Comparison of ENCODE assay signal across 9 mouse cellular contexts in genomic region chr7:24611709-24612108, GRCm38 (mm10). TPM values are rescaled to one million over a fixed set of nuclear protein-coding genes. Genes with fewer than 3 reads are reported as not detected.
DNase-seq lines count a peak whose midpoint lies in the region; ATAC-seq and TF ChIP-seq lines count a peak whose summit lies in the region.
"Had no signal": no experiment of that assay in that cellular context is flagged by ENCODE, and none has a peak within 500 bp of the region (broad histone marks: within the 10 kb centered on the region; RNA-seq: fewer than 3 reads in every experiment).

No protein-coding gene starts in this region.

- no peaks in the 10 kb centered on the region for H3K36me3 ChIP-seq in embryonic facial prominence, embryonic 14.5 days (ENCODE audit: control insufficient read depth, insufficient read depth, low read length)
- H3K36me3 ChIP-seq in hindbrain, postnatal 0 days (ENCODE audit: insufficient read depth, low read length), result no peaks in the 10 kb centered on the region
- no peaks in the 10 kb centered on the region for H3K36me3 ChIP-seq in midbrain, postnatal 0 days (ENCODE audit: insufficient read depth, low read length)

- TF ChIP-seq CTCF in lung, adult 2 months (IDR thresholded peaks at IDR 0.05; ENCODE audit: insufficient read depth, low read length), result no peak
- no peak for TF ChIP-seq CTCF in hindbrain, postnatal 0 days (IDR thresholded peaks at IDR 0.05; ENCODE audit: low read depth)
- TF ChIP-seq CTCF in midbrain, postnatal 0 days (IDR thresholded peaks at IDR 0.05), result no peak

- H3K9me3 ChIP-seq in embryonic facial prominence, embryonic 14.5 days (ENCODE audit: control insufficient read depth, low read length), result no peaks in the 10 kb centered on the region
- no peaks in the 10 kb centered on the region for H3K9me3 ChIP-seq in hindbrain, postnatal 0 days (ENCODE audit: low read length)
- no peaks in the 10 kb centered on the region for H3K9me3 ChIP-seq in midbrain, postnatal 0 days (ENCODE audit: low read length)

- ATAC-seq in embryonic facial prominence, embryonic 14.5 days (ENCODE audit: low read depth), result no peak
- no peak for ATAC-seq in hindbrain, postnatal 0 days
- no peak for ATAC-seq in midbrain, postnatal 0 days (ENCODE audit: low FRiP score)
- ATAC-seq in activated CD4-positive, CD25-positive, alpha-beta regulatory T cell, adult 4 months, result no peak

- 15% methylated on average over 7 of the region's 7 CpGs for WGBS in lung, adult 2 months
- 15% methylated on average over 7 of the region's 7 CpGs for WGBS in embryonic facial prominence, embryonic 14.5 days
- WGBS in hindbrain, postnatal 0 days, result 18% methylated on average over 7 of the region's 7 CpGs
- WGBS in midbrain, postnatal 0 days, result 17% methylated on average over 7 of the region's 7 CpGs

- no peaks in the 10 kb centered on the region for H3K4me1 ChIP-seq in lung, adult 2 months (ENCODE audit: control insufficient read depth, insufficient read depth, low read length)
- H3K4me1 ChIP-seq in embryonic facial prominence, embryonic 14.5 days (ENCODE audit: control insufficient read depth, insufficient read depth, low read length), result peaks cover 13% of the 10 kb centered on the region
- H3K4me1 ChIP-seq in hindbrain, postnatal 0 days (ENCODE audit: insufficient read depth, low read length), result peaks cover 10% of the 10 kb centered on the region; the same call in 1 of the 2 replicates
- no peaks in the 10 kb centered on the region for H3K4me1 ChIP-seq in midbrain, postnatal 0 days (ENCODE audit: insufficient read depth, low read length)

- H3K27ac ChIP-seq in embryonic facial prominence, embryonic 14.5 days (replicated peaks; ENCODE audit: low read depth, low read length), result no peak overlapping the region
- no peak overlapping the region for H3K27ac ChIP-seq in hindbrain, postnatal 0 days
- no peak overlapping the region for H3K27ac ChIP-seq in midbrain, postnatal 0 days (ENCODE audit: low read depth, low read length)

- DNase-seq in lung, adult 2 months, result no peak
- no peak for DNase-seq in lung, postnatal 14 days
- DNase-seq in embryonic facial prominence, embryonic 14.5 days (ENCODE audit: low spot score), result no peak
- DNase-seq in hindbrain, postnatal 0 days (ENCODE audit: low spot score), result no peak
- DNase-seq in midbrain, postnatal 0 days (ENCODE audit: low spot score), result no peak
- no peak for DNase-seq in urinary bladder, postnatal 4 days (ENCODE audit: low spot score in 2 of 2)
- DNase-seq in right cerebral cortex, postnatal 14 days, result no peak

- peak overlapping the region; percentile 59 for H3K4me3 ChIP-seq in lung, adult 2 months (replicated peaks; ENCODE audit: extremely low read depth, low read depth, low read length)
- H3K4me3 ChIP-seq in embryonic facial prominence, embryonic 14.5 days (ENCODE audit: low read depth, low read length), result peak overlapping the region; percentile 47
- H3K4me3 ChIP-seq in hindbrain, postnatal 0 days (ENCODE audit: low read length), result peak overlapping the region; percentile 32; the same call in 1 of the 2 replicates
- H3K4me3 ChIP-seq in midbrain, postnatal 0 days (ENCODE audit: low read depth, low read length), result peak overlapping the region; percentile 30; the same call in 1 of the 2 replicates

- peaks cover 43% of the 10 kb centered on the region for H3K27me3 ChIP-seq in embryonic facial prominence, embryonic 14.5 days (replicated peaks; ENCODE audit: control insufficient read depth, insufficient read depth, low read length)
- peaks cover 43% of the 10 kb centered on the region for H3K27me3 ChIP-seq in hindbrain, postnatal 0 days (ENCODE audit: insufficient read depth, low read length)
- H3K27me3 ChIP-seq in midbrain, postnatal 0 days (ENCODE audit: insufficient read depth, low read length), result peaks cover 37% of the 10 kb centered on the region

- peak overlapping the region; percentile 55 for H3K4me2 ChIP-seq in embryonic facial prominence, embryonic 14.5 days (ENCODE audit: low read depth, low read length)
- H3K4me2 ChIP-seq in hindbrain, postnatal 0 days (ENCODE audit: low read depth, low read length), result peak overlapping the region; percentile 58
- peak overlapping the region; percentile 50; the same call in 1 of the 2 replicates for H3K4me2 ChIP-seq in midbrain, postnatal 0 days (ENCODE audit: low read depth, low read length, poor library complexity, severe bottlenecking)

- H3K9ac ChIP-seq in embryonic facial prominence, embryonic 14.5 days (ENCODE audit: low read depth, low read length), result no peak overlapping the region; the same call in 1 of the 2 replicates
- H3K9ac ChIP-seq in hindbrain, postnatal 0 days (replicated peaks; ENCODE audit: low read length), result no peak overlapping the region
- no peak overlapping the region for H3K9ac ChIP-seq in midbrain, postnatal 0 days (replicated peaks; ENCODE audit: low read length, poor library complexity, severe bottlenecking)

- TF ChIP-seq POLR2A in lung, adult 2 months (IDR thresholded peaks at IDR 0.05; ENCODE audit: borderline replicate concordance, extremely low read depth, low read depth, low read length), result no peak

RNA-seq across cellular contexts. Expression of gene Phldb3, which starts 1.1 kb away (rescaled TPM):
- 3.6 and 5.9 TPM in 2 replicates for polyA plus RNA-seq in lung, adult 2 months (2012; rRNA removed)
- 0.43 and 0.60 TPM in 2 replicates for polyA plus RNA-seq in embryonic facial prominence, embryonic 14.5 days (2014; fragmentation: Nextera tagmentation; extraction: Ambion mirVana)
- 0.11 and 0.73 TPM in 2 replicates for total RNA-seq in hindbrain, postnatal 0 days (2014; rRNA removed)
- polyA plus RNA-seq in hindbrain, postnatal 0 days (2015; fragmentation: Nextera tagmentation; extraction: Ambion mirVana), result not detected in 2 replicates
- total RNA-seq in midbrain, postnatal 0 days (2014; rRNA removed), result 0.11 and 0.14 TPM in 2 replicates
- not detected in 2 replicates for polyA plus RNA-seq in midbrain, postnatal 0 days (2015; fragmentation: Nextera tagmentation; extraction: Ambion mirVana)
- under 1 TPM; 0.25 to 0.73 TPM for polyA plus RNA-seq in activated CD4-positive, CD25-positive, alpha-beta regulatory T cell, adult 4 months (2017; shearing (Covaris generic))

RNA-seq across cellular contexts. Expression of gene Zfp575, which starts 24.3 kb away (rescaled TPM):
- 0.16 and 0.27 TPM in 2 replicates for polyA plus RNA-seq in lung, adult 2 months (2012; rRNA removed)
- polyA plus RNA-seq in embryonic facial prominence, embryonic 14.5 days (2014; fragmentation: Nextera tagmentation; extraction: Ambion mirVana), result 4.3 and 4.6 TPM in 2 replicates
- total RNA-seq in hindbrain, postnatal 0 days (2014; rRNA removed), result 1.0 and 1.2 TPM in 2 replicates
- polyA plus RNA-seq in hindbrain, postnatal 0 days (2015; fragmentation: Nextera tagmentation; extraction: Ambion mirVana), result 20.3 and 21.0 TPM in 2 replicates
- total RNA-seq in midbrain, postnatal 0 days (2014; rRNA removed), result 2.3 and 3.2 TPM in 2 replicates
- polyA plus RNA-seq in midbrain, postnatal 0 days (2015; fragmentation: Nextera tagmentation; extraction: Ambion mirVana), result 28.3 and 29.5 TPM in 2 replicates
- under 1 TPM in 1 of 2 experiments, not detected in 1; 0.12 TPM for polyA plus RNA-seq in activated CD4-positive, CD25-positive, alpha-beta regulatory T cell, adult 4 months (2017; shearing (Covaris generic))

RNA-seq across cellular contexts. Expression of gene Ethe1, which starts 24.4 kb away (rescaled TPM):
- 20.2 and 24.5 TPM in 2 replicates for polyA plus RNA-seq in lung, adult 2 months (2012; rRNA removed)
- 25.5 and 25.6 TPM in 2 replicates for polyA plus RNA-seq in embryonic facial prominence, embryonic 14.5 days (2014; fragmentation: Nextera tagmentation; extraction: Ambion mirVana)
- total RNA-seq in hindbrain, postnatal 0 days (2014; rRNA removed), result 36.3 and 43.8 TPM in 2 replicates
- polyA plus RNA-seq in hindbrain, postnatal 0 days (2015; fragmentation: Nextera tagmentation; extraction: Ambion mirVana), result 24.4 and 25.3 TPM in 2 replicates
- 32.2 and 33.4 TPM in 2 replicates for total RNA-seq in midbrain, postnatal 0 days (2014; rRNA removed)
- 31.3 and 31.6 TPM in 2 replicates for polyA plus RNA-seq in midbrain, postnatal 0 days (2015; fragmentation: Nextera tagmentation; extraction: Ambion mirVana)
- 10 to 100 TPM; 19.0 to 21.6 TPM for polyA plus RNA-seq in activated CD4-positive, CD25-positive, alpha-beta regulatory T cell, adult 4 months (2017; shearing (Covaris generic))

RNA-seq across cellular contexts. Expression of gene Lypd3, which starts 24.6 kb away (rescaled TPM):
- 0.07 and 63.0 TPM in 2 replicates for polyA plus RNA-seq in lung, adult 2 months (2012; rRNA removed)
- polyA plus RNA-seq in embryonic facial prominence, embryonic 14.5 days (2014; fragmentation: Nextera tagmentation; extraction: Ambion mirVana), result 24.7 TPM in 2 replicates
- 1.3 and 1.4 TPM in 2 replicates for total RNA-seq in hindbrain, postnatal 0 days (2014; rRNA removed)
- polyA plus RNA-seq in hindbrain, postnatal 0 days (2015; fragmentation: Nextera tagmentation; extraction: Ambion mirVana), result 1.2 and 1.3 TPM in 2 replicates
- total RNA-seq in midbrain, postnatal 0 days (2014; rRNA removed), result 0.99 and 1.5 TPM in 2 replicates
- polyA plus RNA-seq in midbrain, postnatal 0 days (2015; fragmentation: Nextera tagmentation; extraction: Ambion mirVana), result 1.8 and 2.2 TPM in 2 replicates
- polyA plus RNA-seq in activated CD4-positive, CD25-positive, alpha-beta regulatory T cell, adult 4 months (2017; shearing (Covaris generic)), result not detected
- polyA plus RNA-seq: frontal cortex, adult 2 months had no signal
